Mouse (Mus musculus) thymus, adult 2 months (tissue): ENCODE measurements around the gene Enox1.

ENCODE experiments used
- CTCF ChIP-seq: fragments of 200-500 bp; IDR thresholded peaks from 2 replicates; pipeline ENCODE4 v1.5.1; 2012; ENCODE audit warnings: mild to moderate bottlenecking, control low read depth, low read length, moderate library complexity, borderline replicate concordance; ENCODE audit not compliant: control insufficient read depth, poor library complexity, insufficient read depth; ENCODE audit errors: extremely low read depth
- POLR2A ChIP-seq: fragments of 200-500 bp; IDR thresholded peaks from 2 replicates; pipeline ENCODE4 v1.6.1; 2012; ENCODE audit warnings: mild to moderate bottlenecking, low read length, control low read depth, moderate library complexity; ENCODE audit not compliant: control insufficient read depth, poor library complexity, insufficient read depth; ENCODE audit errors: extremely low read depth

GRCm38 (mm10) chr14:77519701-77520100 is 363.1 kb downstream of the Enox1 start:
- TF ChIP-seq CTCF (no peak), POLR2A (no peak)
